Mouse (Mus musculus) hindbrain, postnatal 0 days (tissue): ENCODE measurements around the gene AW549877. TPM values are rescaled to one million over a fixed set of nuclear protein-coding genes. Genes with fewer than 3 reads are reported as not detected.

Experiments
- ATAC-seq: fragments of 200-750 bp; cut with Nextera tagmentation; 2 replicates; pipeline ENCODE4 v1.8.0; 2017; ENCODE audit warnings: mild to moderate bottlenecking, moderate TSS enrichment, moderate library complexity
- DNase-seq: peaks from one replicate; pipeline ENCODE4 v3.0.0-alpha.2; 2015; ENCODE audit warnings: low spot score
- H3K27ac ChIP-seq: fragments of 300-500 bp; sonication (generic); 2 replicates; pipeline ENCODE4 v1.5.1; 2014; ENCODE audit warnings: mild to moderate bottlenecking
- H3K27me3 ChIP-seq: fragments of 300-500 bp; sonication (generic); 2 replicates; pipeline ENCODE4 v1.6.1; 2014; ENCODE audit warnings: low read length, mixed read lengths; ENCODE audit not compliant: insufficient read depth
- H3K36me3 ChIP-seq: fragments of 300-500 bp; sonication (generic); 2 replicates; pipeline ENCODE4 v1.6.1; 2014; ENCODE audit warnings: low read length, mixed read lengths; ENCODE audit not compliant: insufficient read depth
- H3K4me1 ChIP-seq: fragments of 300-500 bp; sonication (generic); 2 replicates; pipeline ENCODE4 v1.6.1; 2014; ENCODE audit warnings: antibody characterized with exemption, low read length, mixed read lengths; ENCODE audit not compliant: insufficient read depth
- H3K4me2 ChIP-seq: fragments of 300-500 bp; sonication (generic); 2 replicates; pipeline ENCODE4 v1.6.1; 2014; ENCODE audit warnings: low read depth, mild to moderate bottlenecking, low read length, moderate library complexity, mixed read lengths
- H3K4me3 ChIP-seq: fragments of 300-500 bp; sonication (generic); 2 replicates; pipeline ENCODE4 v1.5.1; 2014; ENCODE audit warnings: low read length
- H3K9ac ChIP-seq: fragments of 300-500 bp; sonication (generic); replicated peaks from 2 replicates; pipeline ENCODE4 v1.6.1; 2014; ENCODE audit warnings: mild to moderate bottlenecking, low read length, moderate library complexity, mixed read lengths
- H3K9me3 ChIP-seq: fragments of 300-500 bp; sonication (generic); 2 replicates; pipeline ENCODE4 v1.6.1; 2016; ENCODE audit warnings: low read length, mixed read lengths
- CTCF ChIP-seq: IDR thresholded peaks from 2 replicates; pipeline ENCODE4 v1.5.1; 2016; ENCODE audit warnings: antibody characterized with exemption, control low read depth, low read depth
- WGBS: fragments of 180-500 bp; shearing (Covaris S2); extraction: QIAGEN DNeasy Blood & Tissue Kit; methylation state at CpG from one replicate; pipeline ENCODE4 v1.1.7; 2014; 5-methylcytosine and 5-hydroxymethylcytosine counted together
- polyA plus RNA-seq: library from polyadenylated mRNA; unstranded; fragments of >200 nt; fragmentation: Nextera tagmentation; extraction: Ambion mirVana; gene quantifications from 2 replicates; pipeline ENCODE4 v1.2.1, GENCODE M21; 2015
- total RNA-seq: library from RNA; depleted of rRNA; stranded (reverse); fragments of >200 nt; gene quantifications from 2 replicates; pipeline ENCODE4 v1.2.3, GENCODE M21; 2014

Gene AW549877
- total and polyA plus RNA-seq, 2 experiments from 2014 or later, result 23.6 to 30.2 TPM

GRCm38 (mm10) chr15:3984876-3985275, 10.7 kb downstream of the AW549877 start:
- H3K9ac ChIP-seq, result no peak overlapping the region
- DNase-seq (no peak), ATAC-seq (no peak)
- 72% methylated on average over 2 of the region's 2 CpGs for WGBS
- H3K4me1 ChIP-seq, result no peaks in the 10 kb centered on the region
- peaks cover 17% of the 10 kb centered on the region for H3K36me3 ChIP-seq
- no peak for TF ChIP-seq CTCF
- no peak overlapping the region for H3K27ac ChIP-seq
- H3K4me2 ChIP-seq, result no peak overlapping the region
- H3K9me3 ChIP-seq, result no peaks in the 10 kb centered on the region
- H3K27me3 ChIP-seq, result no peaks in the 10 kb centered on the region
- no peak overlapping the region for H3K4me3 ChIP-seq

- no peaks in the 10 kb centered on the region for H3K27me3 ChIP-seq
- TF ChIP-seq CTCF, result no peak
- H3K36me3 ChIP-seq, result peaks cover 15% of the 10 kb centered on the region
- no peak overlapping the region for H3K4me2 ChIP-seq
- no peak overlapping the region for H3K9ac ChIP-seq
- WGBS, result 93% methylated on average over 5 of the region's 5 CpGs
- no peak overlapping the region for H3K4me3 ChIP-seq
- no peaks in the 10 kb centered on the region for H3K4me1 ChIP-seq
- DNase-seq, result no peak
- no peak overlapping the region for H3K27ac ChIP-seq
- ATAC-seq, result no peak
- no peaks in the 10 kb centered on the region for H3K9me3 ChIP-seq
Measured at GRCm38 (mm10) chr15:3982732-3983131, 12.8 kb downstream of the AW549877 start.

- ATAC-seq, result no peak
- Histone ChIP-seq H3K4me1 (no peaks in the 10 kb centered on the region), H3K9me3 (no peaks in the 10 kb centered on the region), H3K36me3 (peaks cover 3% of the 10 kb centered on the region; the same call in 1 of the 2 replicates), H3K9ac (peak overlapping the region; percentile 87; the same call in 1 of the 2 replicates), H3K4me3 (no peak overlapping the region), H3K27ac (peak overlapping the region; percentile 98), H3K27me3 (no peaks in the 10 kb centered on the region), H3K4me2 (peak overlapping the region; percentile 64)
- no peak for DNase-seq
- TF ChIP-seq CTCF, result no peak
- 84% methylated on average over 3 of the region's 3 CpGs for WGBS
Measured at GRCm38 (mm10) chr15:3979871-3980270, 15.7 kb downstream of the AW549877 start.

- no peaks in the 10 kb centered on the region for H3K4me1 ChIP-seq
- H3K9ac ChIP-seq, result peak within 1 kb of the TSS; percentile 87
- DNase-seq, result peak; percentile 74
- H3K9me3 ChIP-seq, result no peaks in the 10 kb centered on the region
- peak; percentile 97 for ATAC-seq
- peak within 1 kb of the TSS; percentile 70 for H3K4me3 ChIP-seq
- WGBS, result 2% methylated on average over 57 of the region's 61 CpGs
- H3K27ac ChIP-seq, result peak within 1 kb of the TSS; percentile 98
- TF ChIP-seq CTCF, result no peak
- no peaks in the 10 kb centered on the region for H3K27me3 ChIP-seq
- peak within 1 kb of the TSS; percentile 64 for H3K4me2 ChIP-seq
- H3K36me3 ChIP-seq, result no peaks in the 10 kb centered on the region; the same call in 1 of the 2 replicates
Measured at GRCm38 (mm10) chr15:3979061-3979848, 16.3 kb downstream of the AW549877 start, which contains the start of gene Fbxo4. TSS of gene Fbxo4 (minus strand) at chr15:3979573.

- Histone ChIP-seq H3K9ac (no peak overlapping the region), H3K9me3 (no peaks in the 10 kb centered on the region), H3K4me1 (no peaks in the 10 kb centered on the region), H3K27ac (no peak overlapping the region), H3K36me3 (no peaks in the 10 kb centered on the region), H3K4me2 (peak overlapping the region; percentile 64; the same call in 1 of the 2 replicates), H3K27me3 (no peaks in the 10 kb centered on the region), H3K4me3 (no peak overlapping the region)
- DNase-seq (no peak), ATAC-seq (no peak)
- WGBS, result 96% methylated on average over 2 of the region's 2 CpGs
- peak; percentile 44 for TF ChIP-seq CTCF
Measured at GRCm38 (mm10) chr15:3978279-3978678, 17.3 kb downstream of the AW549877 start.

- Histone ChIP-seq H3K9ac (no peak overlapping the region), H3K4me3 (no peak overlapping the region), H3K4me2 (no peak overlapping the region), H3K27me3 (no peaks in the 10 kb centered on the region), H3K36me3 (peaks cover 17% of the 10 kb centered on the region; the same call in 1 of the 2 replicates), H3K9me3 (no peaks in the 10 kb centered on the region), H3K4me1 (no peaks in the 10 kb centered on the region), H3K27ac (no peak overlapping the region)
- TF ChIP-seq CTCF, result no peak
- WGBS, result 93% methylated on average over 3 of the region's 3 CpGs
- DNase-seq (no peak), ATAC-seq (no peak)
Measured at GRCm38 (mm10) chr15:3973300-3973699, 22.2 kb downstream of the AW549877 start.

GRCm38 (mm10) chr15:3970193-3970592, 25.4 kb downstream of the AW549877 start:
- no peak for DNase-seq
- Histone ChIP-seq H3K27me3 (no peaks in the 10 kb centered on the region), H3K9ac (no peak overlapping the region), H3K9me3 (no peaks in the 10 kb centered on the region), H3K36me3 (peaks cover 18% of the 10 kb centered on the region; the same call in 1 of the 2 replicates), H3K4me2 (no peak overlapping the region), H3K4me3 (no peak overlapping the region), H3K4me1 (no peaks in the 10 kb centered on the region), H3K27ac (no peak overlapping the region)
- 96% methylated on average over 6 of the region's 6 CpGs for WGBS
- no peak for TF ChIP-seq CTCF
- no peak for ATAC-seq
